Mouse (Mus musculus) lung, embryonic 14.5 days (tissue): Measurements from ENCODE around the gene 2410131K14Rik. TPM values are rescaled to one million over a fixed set of nuclear protein-coding genes. Genes with fewer than 3 reads are reported as not detected.
A peak's percentile ranks its signal among the peaks of the same experiment; 100 is the strongest.

Experiments
- ATAC-seq: fragments of 200-750 bp; cut with Nextera tagmentation; 2 replicates; pipeline ENCODE4 v1.8.0; 2017; ENCODE audit warnings: mild to moderate bottlenecking, moderate TSS enrichment, moderate library complexity; ENCODE audit not compliant: insufficient read depth
- DNase-seq: peaks from one replicate; pipeline ENCODE4 v3.0.0-alpha.2; 2015
- H3K27ac ChIP-seq: fragments of 300-500 bp; sonication (generic); 2 replicates; pipeline ENCODE4 v1.5.1; 2014; ENCODE audit warnings: low read depth, mild to moderate bottlenecking, moderate library complexity
- H3K27me3 ChIP-seq: fragments of 300-500 bp; sonication (generic); 2 replicates; pipeline ENCODE4 v1.6.1; 2014; ENCODE audit warnings: low read length, control low read depth; ENCODE audit not compliant: insufficient read depth
- H3K36me3 ChIP-seq: fragments of 300-500 bp; sonication (generic); 2 replicates; pipeline ENCODE4 v1.6.1; 2014; ENCODE audit warnings: control low read depth; ENCODE audit not compliant: insufficient read depth
- H3K4me1 ChIP-seq: fragments of 300-500 bp; sonication (generic); 2 replicates; pipeline ENCODE4 v1.6.1; 2014; ENCODE audit warnings: antibody characterized with exemption, control low read depth; ENCODE audit not compliant: insufficient read depth
- H3K4me2 ChIP-seq: fragments of 300-500 bp; sonication (generic); 2 replicates; pipeline ENCODE4 v1.6.1; 2014; ENCODE audit warnings: mild to moderate bottlenecking
- H3K4me3 ChIP-seq: fragments of 300-500 bp; sonication (generic); 2 replicates; pipeline ENCODE4 v1.5.1; 2014; ENCODE audit warnings: low read depth, low read length
- H3K9ac ChIP-seq: fragments of 300-500 bp; sonication (generic); 2 replicates; pipeline ENCODE4 v1.6.1; 2014
- H3K9me3 ChIP-seq: fragments of 300-500 bp; sonication (generic); 2 replicates; pipeline ENCODE4 v1.6.1; 2016; ENCODE audit warnings: low read depth, low read length, control low read depth
- CTCF ChIP-seq: IDR thresholded peaks from 2 replicates; pipeline ENCODE4 v1.5.1; 2016; ENCODE audit warnings: antibody characterized with exemption, low read depth
- WGBS: fragments of 180-500 bp; shearing (Covaris S2); extraction: QIAGEN DNeasy Blood & Tissue Kit; methylation state at CpG from one replicate; pipeline ENCODE4 v1.1.7; 2014; 5-methylcytosine and 5-hydroxymethylcytosine counted together
- polyA plus RNA-seq: library from polyadenylated mRNA; unstranded; fragments of >200 nt; fragmentation: Nextera tagmentation; extraction: Ambion mirVana; gene quantifications from 2 replicates; pipeline ENCODE4 v1.2.1, GENCODE M21; 2014

Gene 2410131K14Rik
- polyA plus RNA-seq, 1 experiment from 2014 or later = 9.9 TPM

GRCm38 (mm10) chr5:118271449-118272110 is 26.6 kb downstream of the 2410131K14Rik start:
- no peak overlapping the region for H3K4me3 ChIP-seq
- H3K27ac ChIP-seq = no peak overlapping the region
- H3K9me3 ChIP-seq = no peaks in the 10 kb centered on the region
- H3K9ac ChIP-seq = no peak overlapping the region
- H3K4me1 ChIP-seq = peaks cover 12% of the 10 kb centered on the region
- DNase-seq (no peak), ATAC-seq (no peak)
- H3K27me3 ChIP-seq = peaks cover 16% of the 10 kb centered on the region; the same call in 1 of the 2 replicates
- WGBS = 66% methylated on average over 10 of the region's 10 CpGs
- H3K4me2 ChIP-seq = no peak overlapping the region
- TF ChIP-seq CTCF = no peak
- H3K36me3 ChIP-seq = no peaks in the 10 kb centered on the region

- 79% methylated on average over 7 of the region's 7 CpGs for WGBS
- H3K4me3 ChIP-seq = no peak overlapping the region
- no peak overlapping the region for H3K27ac ChIP-seq
- H3K36me3 ChIP-seq = no peaks in the 10 kb centered on the region
- no peak for TF ChIP-seq CTCF
- no peak overlapping the region for H3K4me2 ChIP-seq
- no peaks in the 10 kb centered on the region for H3K9me3 ChIP-seq
- peaks cover 16% of the 10 kb centered on the region; the same call in 1 of the 2 replicates for H3K27me3 ChIP-seq
- DNase-seq (no peak), ATAC-seq (no peak)
- H3K9ac ChIP-seq = no peak overlapping the region
- H3K4me1 ChIP-seq = peaks cover 12% of the 10 kb centered on the region
Observed at GRCm38 (mm10) chr5:118273446-118273845, 28.4 kb downstream of the 2410131K14Rik start.

DNA sequence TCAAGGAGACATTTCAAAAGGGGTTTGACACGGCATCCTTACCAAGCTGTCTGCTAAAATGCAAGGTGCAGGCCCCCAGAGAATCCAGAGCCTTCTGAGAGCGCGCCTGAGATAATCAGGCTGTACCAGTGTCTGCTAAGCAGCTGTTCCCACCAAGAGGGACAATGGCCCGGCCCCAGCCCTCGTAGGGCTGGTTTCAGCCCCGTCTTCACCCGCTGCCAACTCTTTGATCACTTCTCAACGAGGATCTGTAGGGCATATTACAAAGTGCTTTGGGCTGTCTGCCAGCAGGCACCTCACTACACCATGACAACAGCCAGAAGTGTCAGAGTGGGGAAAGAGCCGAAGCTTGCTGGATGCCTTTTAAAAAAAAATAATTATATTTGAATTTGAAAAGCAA is 29.5 kb downstream of the 2410131K14Rik start:
- H3K4me2 ChIP-seq = peak overlapping the region; percentile 43
- no peak overlapping the region for H3K4me3 ChIP-seq
- no peak overlapping the region for H3K27ac ChIP-seq
- no peaks in the 10 kb centered on the region for H3K36me3 ChIP-seq
- H3K9ac ChIP-seq = no peak overlapping the region
- no peaks in the 10 kb centered on the region for H3K9me3 ChIP-seq
- no peak for TF ChIP-seq CTCF
- H3K27me3 ChIP-seq = peaks cover 16% of the 10 kb centered on the region; the same call in 1 of the 2 replicates
- DNase-seq (peak; percentile 82), ATAC-seq (peak; percentile 80)
- peaks cover 12% of the 10 kb centered on the region for H3K4me1 ChIP-seq
- 11% methylated on average over 9 of the region's 9 CpGs for WGBS

GRCm38 (mm10) chr5:118276281-118276680 is 31.3 kb downstream of the 2410131K14Rik start:
- no peaks in the 10 kb centered on the region for H3K9me3 ChIP-seq
- no peak overlapping the region for H3K9ac ChIP-seq
- H3K36me3 ChIP-seq = no peaks in the 10 kb centered on the region
- no peak overlapping the region for H3K4me3 ChIP-seq
- TF ChIP-seq CTCF = no peak
- H3K27ac ChIP-seq = no peak overlapping the region
- peaks cover 12% of the 10 kb centered on the region for H3K4me1 ChIP-seq
- 54% methylated on average over 7 of the region's 7 CpGs for WGBS
- DNase-seq = no peak
- ATAC-seq = no peak
- H3K27me3 ChIP-seq = peaks cover 16% of the 10 kb centered on the region; the same call in 1 of the 2 replicates
- no peak overlapping the region for H3K4me2 ChIP-seq

GRCm38 (mm10) chr5:118276711-118277110 is 31.7 kb downstream of the 2410131K14Rik start:
- no peak overlapping the region for H3K27ac ChIP-seq
- no peaks in the 10 kb centered on the region for H3K9me3 ChIP-seq
- H3K4me3 ChIP-seq = no peak overlapping the region
- no peaks in the 10 kb centered on the region for H3K36me3 ChIP-seq
- no peak for ATAC-seq
- DNase-seq = no peak
- TF ChIP-seq CTCF = no peak
- H3K9ac ChIP-seq = no peak overlapping the region
- H3K4me2 ChIP-seq = no peak overlapping the region
- peaks cover 12% of the 10 kb centered on the region for H3K4me1 ChIP-seq
- 27% methylated on average over 8 of the region's 8 CpGs for WGBS
- H3K27me3 ChIP-seq = peaks cover 14% of the 10 kb centered on the region; the same call in 1 of the 2 replicates

GRCm38 (mm10) chr5:118277741-118278495 is 32.9 kb downstream of the 2410131K14Rik start:
- no peaks in the 10 kb centered on the region for H3K36me3 ChIP-seq
- TF ChIP-seq CTCF = no peak; the same call in 1 of the 2 replicates
- no peak overlapping the region for H3K4me3 ChIP-seq
- peaks cover 2% of the 10 kb centered on the region; the same call in 1 of the 2 replicates for H3K27me3 ChIP-seq
- DNase-seq (no peak), ATAC-seq (no peak)
- no peak overlapping the region for H3K27ac ChIP-seq
- H3K4me1 ChIP-seq = peaks cover 12% of the 10 kb centered on the region
- WGBS = 81% methylated on average over 18 of the region's 18 CpGs
- no peak overlapping the region for H3K9ac ChIP-seq
- H3K4me2 ChIP-seq = no peak overlapping the region
- no peaks in the 10 kb centered on the region for H3K9me3 ChIP-seq

- no peak overlapping the region for H3K27ac ChIP-seq
- no peak overlapping the region for H3K4me2 ChIP-seq
- H3K4me3 ChIP-seq = no peak overlapping the region
- WGBS = 93% methylated on average over 4 of the region's 4 CpGs
- ATAC-seq (no peak), DNase-seq (no peak)
- H3K27me3 ChIP-seq = no peaks in the 10 kb centered on the region
- H3K9ac ChIP-seq = no peak overlapping the region
- no peaks in the 10 kb centered on the region; the same call in 1 of the 2 replicates for H3K9me3 ChIP-seq
- H3K4me1 ChIP-seq = peaks cover 12% of the 10 kb centered on the region; the same call in 1 of the 2 replicates
- no peaks in the 10 kb centered on the region for H3K36me3 ChIP-seq
- TF ChIP-seq CTCF = peak; percentile 14; the same call in 1 of the 2 replicates
Observed at GRCm38 (mm10) chr5:118291453-118291852, 46.4 kb downstream of the 2410131K14Rik start.
